Mouse (Mus musculus): ENCODE results near the gene Ptgdr2.

Gene Ptgdr2

GRCm38 (mm10) chr19:10937110-10937563, at the start of gene Ptgdr2:
Ptgdr2 (plus strand) TSS chr19:10937160.
- in situ Hi-C loops (cut with MboI, MseI), result no loop called here

- in situ Hi-C loops (cut with MboI, MseI), result no loop called here
Measured at GRCm38 (mm10) chr19:10892201-10892600, 44.8 kb upstream of the Ptgdr2 start.

GRCm38 (mm10) chr19:10895016-10895528, 41.9 kb upstream of the Ptgdr2 start, which contains the start of gene Prpf19:
Prpf19 (plus strand) TSS chr19:10895231.
- in situ Hi-C loops (cut with MboI, MseI), result no loop called here

GRCm38 (mm10) chr19:10895708-10896107, 41.3 kb upstream of the Ptgdr2 start:
- in situ Hi-C loops (cut with MboI, MseI), result no loop called here

- in situ Hi-C loops (cut with MboI, MseI), result no loop called here
Measured at GRCm38 (mm10) chr19:10896849-10897248, 40.1 kb upstream of the Ptgdr2 start.

GRCm38 (mm10) chr19:10897491-10897890, 39.5 kb upstream of the Ptgdr2 start:
- in situ Hi-C loops (cut with MboI, MseI), result no loop called here

GRCm38 (mm10) chr19:10900315-10900714, 36.6 kb upstream of the Ptgdr2 start:
- in situ Hi-C loops (cut with MboI, MseI), result no loop called here

- in situ Hi-C loops (cut with MboI, MseI), result no loop called here
Measured at GRCm38 (mm10) chr19:10901046-10901445, 35.9 kb upstream of the Ptgdr2 start.

GRCm38 (mm10) chr19:10904512-10904911, 32.4 kb upstream of the Ptgdr2 start:
- in situ Hi-C loops (cut with MboI, MseI), result no loop called here

GRCm38 (mm10) chr19:10904927-10905727, 31.8 kb upstream of the Ptgdr2 start:
- in situ Hi-C loops (cut with MboI, MseI), result no loop called here

- in situ Hi-C loops (cut with MboI, MseI), result no loop called here
Measured at GRCm38 (mm10) chr19:10905728-10906000, 31.3 kb upstream of the Ptgdr2 start.

- in situ Hi-C loops (cut with MboI, MseI), result no loop called here
Measured at GRCm38 (mm10) chr19:10907891-10908290, 29.1 kb upstream of the Ptgdr2 start.

- in situ Hi-C loops (cut with MboI, MseI), result no loop called here
Measured at GRCm38 (mm10) chr19:10909087-10909721, 27.8 kb upstream of the Ptgdr2 start.

GRCm38 (mm10) chr19:10914291-10914690, 22.7 kb upstream of the Ptgdr2 start:
- in situ Hi-C loops (cut with MboI, MseI), result no loop called here

- in situ Hi-C loops (cut with MboI, MseI), result loop anchor here (5.0 kb wide), 1 partner anchor 63 kb away; no protein-coding TSS in a partner anchor
Measured at GRCm38 (mm10) chr19:10914870-10915269, 22.1 kb upstream of the Ptgdr2 start.

GRCm38 (mm10) chr19:10916506-10916905, 20.5 kb upstream of the Ptgdr2 start:
- in situ Hi-C loops (cut with MboI, MseI), result loop anchor here (5.0 kb wide), 1 partner anchor 64 kb away; no protein-coding TSS in a partner anchor

GRCm38 (mm10) chr19:10918321-10918991, 18.5 kb upstream of the Ptgdr2 start:
- in situ Hi-C loops (cut with MboI, MseI), result loop anchor here (5.0 kb wide), 1 partner anchor 66 kb away; no protein-coding TSS in a partner anchor

- in situ Hi-C loops (cut with MboI, MseI), result no loop called here
Measured at GRCm38 (mm10) chr19:10920532-10920931, 16.4 kb upstream of the Ptgdr2 start, which contains the start of gene Zp1. Zp1 (minus strand) TSS chr19:10920632.

GRCm38 (mm10) chr19:10921058-10921457, 15.9 kb upstream of the Ptgdr2 start:
- in situ Hi-C loops (cut with MboI, MseI), result no loop called here

GRCm38 (mm10) chr19:10924220-10924619, 12.7 kb upstream of the Ptgdr2 start:
- in situ Hi-C loops (cut with MboI, MseI), result no loop called here

- in situ Hi-C loops (cut with MboI, MseI), result no loop called here
Measured at GRCm38 (mm10) chr19:10926123-10926621, 10.8 kb upstream of the Ptgdr2 start.

- in situ Hi-C loops (cut with MboI, MseI), result no loop called here
Measured at GRCm38 (mm10) chr19:10926666-10927065, 10.3 kb upstream of the Ptgdr2 start.

Measured in T-helper 2 cell (primary cell).